Mouse (Mus musculus) thymus, postnatal 4 days (tissue): ENCODE measurements around the gene Cacna1c.

Experiments used
- DNase-seq: peaks from one replicate; pipeline ENCODE4 v3.0.0; 2021

Cacna1c gene

GRCm38 (mm10) chr6:119139561-119139960 lies 56.7 kb downstream of the Cacna1c start:
- no peak for DNase-seq

GRCm38 (mm10) chr6:119137768-119138167 lies 58.5 kb downstream of the Cacna1c start:
- DNase-seq = no peak

- no peak for DNase-seq
These were observed 63.4 kb downstream of the Cacna1c start for GRCm38 (mm10) chr6:119132863-119133262.

GRCm38 (mm10) chr6:119132111-119132735 lies 64.0 kb downstream of the Cacna1c start:
- no peak for DNase-seq

- DNase-seq = peak; percentile 87
These were observed 66.6 kb downstream of the Cacna1c start for GRCm38 (mm10) chr6:119129664-119130063.

- no peak for DNase-seq
These were observed 67.7 kb downstream of the Cacna1c start for GRCm38 (mm10) chr6:119128521-119128920.

GRCm38 (mm10) chr6:119128076-119128475 lies 68.1 kb downstream of the Cacna1c start:
- DNase-seq = no peak

GRCm38 (mm10) chr6:119126991-119127390 lies 69.2 kb downstream of the Cacna1c start:
- DNase-seq = no peak

- DNase-seq = peak; percentile 33
These were observed 77.8 kb downstream of the Cacna1c start for GRCm38 (mm10) chr6:119118371-119118770.

GRCm38 (mm10) chr6:119116290-119116689 lies 79.9 kb downstream of the Cacna1c start:
- no peak for DNase-seq

- no peak for DNase-seq
These were observed 82.9 kb downstream of the Cacna1c start for GRCm38 (mm10) chr6:119113362-119113761.

- no peak for DNase-seq
These were observed 85.8 kb downstream of the Cacna1c start for GRCm38 (mm10) chr6:119110369-119110768.

GRCm38 (mm10) chr6:119108466-119109394 lies 87.5 kb downstream of the Cacna1c start:
- DNase-seq = peak; percentile 81

GRCm38 (mm10) chr6:119107856-119108465 lies 88.3 kb downstream of the Cacna1c start:
- peak; percentile 22 for DNase-seq

- peak; percentile 44 for DNase-seq
These were observed 88.9 kb downstream of the Cacna1c start for GRCm38 (mm10) chr6:119107140-119107855.

- DNase-seq = no peak
These were observed 89.5 kb downstream of the Cacna1c start for GRCm38 (mm10) chr6:119106726-119107125.

- DNase-seq = no peak
These were observed 90.3 kb downstream of the Cacna1c start for GRCm38 (mm10) chr6:119105651-119106595.

- DNase-seq = peak; percentile 92
These were observed 92.0 kb downstream of the Cacna1c start for GRCm38 (mm10) chr6:119104246-119104645.

- DNase-seq = no peak
These were observed 93.3 kb downstream of the Cacna1c start for GRCm38 (mm10) chr6:119102936-119103335.

- DNase-seq = no peak
These were observed 96.9 kb downstream of the Cacna1c start for GRCm38 (mm10) chr6:119099333-119099732.

GRCm38 (mm10) chr6:119096481-119096880 lies 99.7 kb downstream of the Cacna1c start:
- no peak for DNase-seq

- DNase-seq = no peak
These were observed 101.1 kb downstream of the Cacna1c start for GRCm38 (mm10) chr6:119095081-119095480.
